Mouse (Mus musculus): ENCODE data around the gene Slc12a9.

DNA sequence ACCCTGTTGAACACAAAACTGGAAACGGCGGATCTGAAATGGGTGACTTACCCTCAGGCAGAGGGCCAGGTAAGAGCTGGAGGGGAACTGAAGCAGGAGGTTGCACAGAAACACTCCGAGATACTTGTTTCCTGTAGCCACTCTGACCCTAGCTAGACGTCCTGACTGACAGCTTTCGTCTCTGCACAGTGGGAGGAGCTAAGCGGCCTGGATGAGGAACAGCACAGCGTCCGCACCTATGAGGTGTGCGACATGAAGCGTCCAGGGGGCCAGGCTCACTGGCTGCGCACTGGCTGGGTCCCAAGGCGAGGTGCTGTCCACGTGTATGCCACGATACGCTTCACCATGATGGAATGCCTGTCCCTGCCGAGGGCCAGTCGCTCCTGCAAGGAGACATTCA lies 20.7 kb upstream of the Slc12a9 start:
- TF ChIP-seq CTCF (IDR thresholded peaks at IDR 0.05; ENCODE audit: control insufficient read depth, insufficient read depth, insufficient read length) (no peak), MAX (IDR thresholded peaks at IDR 0.05) (no peak), MYOD1 (IDR thresholded peaks at IDR 0.05; ENCODE audit: control insufficient read depth, insufficient read length, low read depth) (no peak), MYOG (IDR thresholded peaks at IDR 0.05; ENCODE audit: control insufficient read depth, extremely low read depth, insufficient read length) (no peak)

Data from C2C12 (cell line).